Mouse (Mus musculus): Measurements from ENCODE around the gene Olfr629. TPM values are rescaled to one million over a fixed set of nuclear protein-coding genes. Genes with fewer than 3 reads are reported as not detected.
"Not testable (repeated sequence)": the region's sequence is repeated elsewhere in the genome, so short reads cannot be mapped to it uniquely, and the experiment has no call there.

Gene Olfr629
- not detected in 2 replicates for polyA plus RNA-seq (2012; rRNA removed)

DNA sequence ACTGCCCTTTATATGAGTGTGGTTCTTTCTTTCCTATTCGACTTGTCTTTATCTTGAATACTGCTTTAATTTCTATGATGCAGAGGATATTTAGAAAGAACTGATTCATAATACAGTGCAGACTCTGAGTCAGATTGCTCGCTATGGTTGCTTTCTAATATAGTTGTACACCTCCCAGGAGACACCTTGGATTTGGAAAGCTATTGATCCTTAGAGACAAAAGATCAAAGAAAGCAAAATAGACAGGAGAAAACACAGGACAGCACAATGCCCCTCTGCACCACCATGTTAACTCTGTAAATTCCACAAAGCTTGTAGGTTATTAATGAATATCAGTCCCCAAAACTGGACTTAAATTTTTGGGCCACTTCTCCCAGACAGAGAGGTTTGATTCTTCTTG, at the start of gene Olfr629:
Gene Olfr629 (minus strand): TSS at position 101 of the 400 bp plus-strand sequence.
- no peak for DNase-seq
- H3K27me3 ChIP-seq (ENCODE audit: control insufficient read depth, insufficient read depth, low read length): no peaks in the 10 kb centered on the region
- no peak within 1 kb of the TSS for H3K27ac ChIP-seq (ENCODE audit: insufficient read depth, low read length)
- 67% methylated on average over 2 of the region's 2 CpGs for WGBS
- H3K4me3 ChIP-seq (replicated peaks; ENCODE audit: insufficient read depth, low read depth, low read length): no peak within 1 kb of the TSS
- TF ChIP-seq CTCF (IDR thresholded peaks at IDR 0.05; ENCODE audit: borderline replicate concordance, insufficient read depth, low read depth, low read length) (no peak), POLR2A (IDR thresholded peaks at IDR 0.05; ENCODE audit: borderline replicate concordance, insufficient read depth, low read length) (no peak)
- H3K4me1 ChIP-seq (ENCODE audit: control insufficient read depth, insufficient read depth, low read length): no peaks in the 10 kb centered on the region

DNA sequence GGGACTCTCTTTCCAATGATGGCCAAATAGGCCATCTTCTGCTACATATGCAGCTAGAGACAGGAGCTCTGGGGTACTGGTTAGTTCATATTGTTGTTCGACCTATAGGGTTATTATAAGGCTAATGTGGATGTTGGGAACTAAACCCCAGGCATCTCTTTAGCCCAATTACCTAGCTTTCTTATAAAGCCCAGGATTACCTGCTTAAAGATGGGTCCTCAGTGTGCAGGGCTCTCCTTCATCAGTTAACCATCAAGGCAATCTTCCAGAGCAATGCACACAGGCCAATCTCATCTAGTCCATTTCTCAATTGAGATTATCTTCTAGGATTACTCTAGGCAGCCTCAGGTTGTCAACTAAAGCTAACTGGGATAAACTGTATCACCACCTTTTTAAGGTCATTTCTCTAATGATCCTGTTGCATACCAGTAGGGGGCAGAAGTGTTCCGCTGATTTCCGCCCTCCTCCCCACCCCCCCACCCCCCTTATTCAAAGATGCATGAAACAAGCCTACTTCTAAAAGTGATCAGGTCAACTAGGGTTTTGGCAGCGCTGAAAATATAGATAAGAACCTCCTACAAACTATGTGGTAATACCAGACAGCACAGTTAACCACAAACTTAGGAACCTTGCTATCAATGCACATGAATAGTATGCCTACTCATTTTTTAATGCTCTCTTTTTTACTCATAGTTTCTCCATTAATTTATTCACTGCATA, 48.1 kb upstream of the Olfr629 start:
- no peaks in the 10 kb centered on the region for H3K27me3 ChIP-seq (ENCODE audit: control insufficient read depth, insufficient read depth, low read length)
- H3K4me3 ChIP-seq (replicated peaks; ENCODE audit: insufficient read depth, low read depth, low read length): no peak overlapping the region
- TF ChIP-seq POLR2A (IDR thresholded peaks at IDR 0.05; ENCODE audit: borderline replicate concordance, insufficient read depth, low read length): no peak
- no peak for TF ChIP-seq CTCF (IDR thresholded peaks at IDR 0.05; ENCODE audit: borderline replicate concordance, insufficient read depth, low read depth, low read length)
- H3K27ac ChIP-seq (ENCODE audit: insufficient read depth, low read length): no peak overlapping the region
- WGBS: 33% methylated on average over 4 of the region's 4 CpGs
- no peaks in the 10 kb centered on the region for H3K4me1 ChIP-seq (ENCODE audit: control insufficient read depth, insufficient read depth, low read length)
- no peak for DNase-seq

DNA sequence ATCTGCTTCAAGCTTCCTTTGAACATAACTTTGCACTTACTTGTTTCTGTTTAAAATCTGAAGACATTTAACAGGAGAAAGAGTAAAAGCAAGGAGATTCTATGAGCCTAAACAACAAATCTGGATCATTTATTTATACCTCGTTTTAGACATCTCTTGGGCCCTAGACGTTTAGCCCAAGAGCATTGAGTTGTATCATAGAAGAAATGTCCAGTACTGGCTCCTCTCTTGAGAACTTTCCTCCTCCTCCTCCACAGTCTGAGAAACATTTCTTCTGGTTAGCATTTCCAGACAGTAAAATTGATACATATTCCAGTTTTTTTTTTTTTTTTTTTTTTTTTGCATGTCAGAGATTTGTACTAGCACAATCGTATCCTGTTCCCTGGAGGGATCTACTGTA, 47.0 kb upstream of the Olfr629 start, which contains the start of gene Olfr67:
Gene Olfr67 (minus strand): TSS at position 101 of the 400 bp plus-strand sequence.
- no peak for TF ChIP-seq POLR2A (IDR thresholded peaks at IDR 0.05; ENCODE audit: borderline replicate concordance, insufficient read depth, low read length)
- no peak for TF ChIP-seq CTCF (IDR thresholded peaks at IDR 0.05; ENCODE audit: borderline replicate concordance, insufficient read depth, low read depth, low read length)
- Histone ChIP-seq H3K4me1 (ENCODE audit: control insufficient read depth, insufficient read depth, low read length) (no peaks in the 10 kb centered on the region), H3K27ac (ENCODE audit: insufficient read depth, low read length) (no peak within 1 kb of the TSS), H3K27me3 (ENCODE audit: control insufficient read depth, insufficient read depth, low read length) (no peaks in the 10 kb centered on the region), H3K4me3 (replicated peaks; ENCODE audit: insufficient read depth, low read depth, low read length) (no peak within 1 kb of the TSS)
- 73% methylated on average over 3 of the region's 3 CpGs for WGBS
- no peak for DNase-seq

DNA sequence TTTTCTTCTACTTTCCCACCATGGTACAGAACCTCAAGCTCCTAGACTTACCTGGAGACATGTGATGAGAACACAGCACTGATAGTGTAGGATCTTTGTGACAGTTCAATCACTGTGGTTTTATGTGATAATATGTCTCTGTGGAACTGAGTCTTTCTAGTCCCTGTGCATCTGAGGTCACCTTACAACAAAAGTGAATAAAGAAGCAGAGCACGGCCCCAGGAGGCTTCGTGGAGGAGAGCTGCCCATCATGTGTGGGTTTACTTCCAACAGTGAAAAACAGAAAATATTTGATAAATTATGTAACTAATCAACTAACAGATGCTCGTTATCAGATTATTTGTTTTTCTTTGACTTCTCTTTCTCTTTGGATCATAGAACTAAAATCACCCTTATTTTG, 34.9 kb upstream of the Olfr629 start, which contains the start of gene Olfr68:
Gene Olfr68 (minus strand): TSS at position 101 of the 400 bp plus-strand sequence.
- H3K27me3 ChIP-seq (ENCODE audit: control insufficient read depth, insufficient read depth, low read length): no peaks in the 10 kb centered on the region
- no peak within 1 kb of the TSS for H3K27ac ChIP-seq (ENCODE audit: insufficient read depth, low read length)
- H3K4me1 ChIP-seq (ENCODE audit: control insufficient read depth, insufficient read depth, low read length): no peaks in the 10 kb centered on the region
- 79% methylated on average over 3 of the region's 3 CpGs for WGBS
- H3K4me3 ChIP-seq (replicated peaks; ENCODE audit: insufficient read depth, low read depth, low read length): no peak within 1 kb of the TSS
- no peak for DNase-seq
- no peak for TF ChIP-seq POLR2A (IDR thresholded peaks at IDR 0.05; ENCODE audit: borderline replicate concordance, insufficient read depth, low read length)
- no peak for TF ChIP-seq CTCF (IDR thresholded peaks at IDR 0.05; ENCODE audit: borderline replicate concordance, insufficient read depth, low read depth, low read length)

DNA sequence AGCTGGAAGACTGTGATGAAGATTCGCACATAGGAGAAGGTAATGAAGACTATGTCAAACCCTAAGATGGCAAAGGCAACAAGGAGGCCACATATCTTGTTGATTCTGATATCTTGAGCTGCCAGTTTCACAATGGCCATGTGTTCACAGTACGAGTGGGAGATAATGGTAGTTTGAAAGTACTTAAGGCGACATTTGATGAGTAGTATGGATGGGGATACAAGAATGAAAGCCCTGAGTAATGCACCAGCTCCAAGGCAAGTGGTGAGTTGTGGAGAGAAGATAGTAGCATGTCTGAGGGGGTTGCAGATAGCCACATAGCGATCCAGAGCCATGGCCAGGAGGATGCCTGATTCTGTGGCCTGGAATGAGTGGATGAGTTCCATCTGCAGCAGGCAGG, 32.9 kb upstream of the Olfr629 start:
- DNase-seq; H3K4me3 ChIP-seq (replicated peaks; ENCODE audit: insufficient read depth, low read depth, low read length); H3K27me3 ChIP-seq (ENCODE audit: control insufficient read depth, insufficient read depth, low read length); H3K27ac ChIP-seq (ENCODE audit: insufficient read depth, low read length); H3K4me1 ChIP-seq (ENCODE audit: control insufficient read depth, insufficient read depth, low read length): not testable (repeated sequence)
- 77% methylated on average over 4 of the region's 4 CpGs for WGBS

DNA sequence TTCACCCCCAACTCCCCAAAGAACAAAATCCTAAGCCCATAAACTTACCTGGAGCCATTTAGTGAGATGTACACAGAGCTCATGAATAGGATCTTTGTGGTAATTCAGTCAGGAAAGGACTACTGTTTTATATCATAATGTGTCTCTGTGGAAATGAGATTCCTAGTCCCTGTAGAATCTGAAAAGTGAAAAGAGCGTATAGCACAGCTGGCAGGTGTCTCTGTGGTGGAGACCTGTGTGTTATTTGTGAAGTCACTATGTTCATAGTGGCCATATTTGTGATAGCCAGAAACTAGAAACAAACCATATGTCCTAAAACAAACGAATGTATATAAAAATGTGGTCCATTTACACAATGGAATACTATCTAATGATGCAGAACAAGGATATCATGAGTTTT, 26.8 kb upstream of the Olfr629 start, which contains the start of gene Olfr69:
Gene Olfr69 (minus strand): TSS at position 101 of the 400 bp plus-strand sequence.
- Histone ChIP-seq H3K4me3 (replicated peaks; ENCODE audit: insufficient read depth, low read depth, low read length) (no peak within 1 kb of the TSS), H3K27ac (ENCODE audit: insufficient read depth, low read length) (no peak within 1 kb of the TSS), H3K27me3 (ENCODE audit: control insufficient read depth, insufficient read depth, low read length) (no peaks in the 10 kb centered on the region), H3K4me1 (ENCODE audit: control insufficient read depth, insufficient read depth, low read length) (no peaks in the 10 kb centered on the region)
- WGBS: 66% methylated on average over 2 of the region's 2 CpGs
- no peak for TF ChIP-seq POLR2A (IDR thresholded peaks at IDR 0.05; ENCODE audit: borderline replicate concordance, insufficient read depth, low read length)
- no peak for TF ChIP-seq CTCF (IDR thresholded peaks at IDR 0.05; ENCODE audit: borderline replicate concordance, insufficient read depth, low read depth, low read length)
- DNase-seq: no peak

DNA sequence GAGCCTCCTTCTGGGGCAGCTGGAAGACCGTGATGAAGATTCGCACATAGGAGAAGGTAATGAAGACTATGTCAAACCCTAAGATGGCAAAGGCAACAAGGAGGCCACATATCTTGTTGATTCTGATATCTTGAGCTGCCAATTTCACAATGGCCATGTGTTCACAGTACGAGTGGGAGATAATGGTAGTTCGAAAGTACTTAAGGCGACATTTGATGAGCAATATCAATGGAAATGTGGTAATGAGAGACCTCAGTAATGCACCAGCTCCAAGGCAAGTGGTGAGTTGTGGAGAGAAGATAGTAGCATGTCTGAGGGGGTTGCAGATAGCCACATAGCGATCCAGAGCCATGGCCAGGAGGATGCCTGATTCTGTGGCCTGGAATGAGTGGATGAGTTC, 22.9 kb upstream of the Olfr629 start:
- WGBS: 86% methylated on average over 6 of the region's 6 CpGs
- not testable (repeated sequence) for H3K27me3 ChIP-seq (ENCODE audit: control insufficient read depth, insufficient read depth, low read length); H3K27ac ChIP-seq (ENCODE audit: insufficient read depth, low read length); H3K4me1 ChIP-seq (ENCODE audit: control insufficient read depth, insufficient read depth, low read length); H3K4me3 ChIP-seq (replicated peaks; ENCODE audit: insufficient read depth, low read depth, low read length); DNase-seq

DNA sequence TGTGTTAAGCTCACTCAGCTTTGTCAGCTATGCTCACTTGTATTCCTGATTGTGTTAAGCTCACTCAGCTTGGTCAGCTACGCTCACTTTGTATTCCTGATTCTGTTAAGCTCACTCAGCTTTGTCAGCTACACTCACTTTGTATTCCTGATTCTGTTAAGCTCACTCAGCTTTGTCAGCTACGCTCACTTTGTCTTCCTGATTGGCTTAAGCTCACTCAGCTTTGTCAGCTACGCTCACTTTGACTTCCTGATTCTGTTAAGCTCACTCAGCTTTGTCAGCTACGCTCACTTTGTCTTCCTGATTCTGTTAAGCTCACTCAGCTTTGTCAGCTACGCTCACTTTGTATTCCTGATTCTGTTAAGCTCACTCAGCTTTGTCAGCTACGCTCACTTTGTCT, 17.5 kb upstream of the Olfr629 start:
- H3K4me3 ChIP-seq (replicated peaks; ENCODE audit: insufficient read depth, low read depth, low read length); H3K4me1 ChIP-seq (ENCODE audit: control insufficient read depth, insufficient read depth, low read length); DNase-seq; H3K27ac ChIP-seq (ENCODE audit: insufficient read depth, low read length); H3K27me3 ChIP-seq (ENCODE audit: control insufficient read depth, insufficient read depth, low read length): not testable (repeated sequence)
- 84% methylated on average over 6 of the region's 6 CpGs for WGBS
